Mouse (Mus musculus): ENCODE data around the gene Isg20l2. TPM values are rescaled to one million over a fixed set of nuclear protein-coding genes. Genes with fewer than 3 reads are reported as not detected.
"Not testable (repeated sequence)": the region's sequence is repeated elsewhere in the genome, so short reads cannot be mapped to it uniquely, and the experiment has no call there.

Gene Isg20l2
- polyA plus RNA-seq, 1 experiment from 2014 or later: 18.5 TPM

DNA sequence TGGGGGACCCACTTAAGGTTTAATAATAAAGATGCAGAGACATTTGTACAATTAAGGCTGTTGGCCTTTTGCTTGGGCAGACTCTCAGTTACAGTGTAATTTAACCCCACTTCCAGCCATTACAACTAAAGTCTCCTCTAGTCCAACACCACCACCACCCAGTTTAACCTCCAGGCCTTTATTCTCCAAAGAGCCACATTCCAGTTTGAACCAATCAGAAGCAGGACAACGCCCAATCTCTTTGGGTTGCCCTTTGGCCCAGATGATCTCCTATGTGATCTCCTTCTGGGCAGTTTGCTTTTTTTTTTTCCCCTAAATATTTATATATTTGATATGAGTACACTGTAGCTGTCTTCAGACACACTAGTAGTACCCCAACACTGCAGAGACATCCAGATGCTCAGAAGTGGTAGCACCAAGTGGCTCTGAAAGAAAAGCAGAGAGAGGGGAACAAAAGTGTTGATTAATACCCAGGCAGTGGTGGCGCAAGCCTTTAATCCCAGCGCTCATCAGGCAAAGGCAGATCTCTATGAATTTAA is 36.7 kb upstream of the Isg20l2 start:
- H3K4me2 ChIP-seq (replicated peaks): no peak overlapping the region
- DNase-seq (ENCODE audit: low spot score) (no peak), ATAC-seq (ENCODE audit: low FRiP score) (no peak)
- H3K9ac ChIP-seq: no peak overlapping the region
- H3K27me3 ChIP-seq (ENCODE audit: control insufficient read depth, insufficient read depth, low read length): no peaks in the 10 kb centered on the region
- H3K27ac ChIP-seq: no peak overlapping the region
- H3K36me3 ChIP-seq (replicated peaks; ENCODE audit: control insufficient read depth, insufficient read depth): no peaks in the 10 kb centered on the region
- 76% methylated on average over 3 of the region's 3 CpGs for WGBS
- no peaks in the 10 kb centered on the region for H3K4me1 ChIP-seq (replicated peaks; ENCODE audit: control insufficient read depth, insufficient read depth, low read length)
- no peak overlapping the region for H3K4me3 ChIP-seq (replicated peaks; ENCODE audit: low read length)
- H3K9me3 ChIP-seq (ENCODE audit: control insufficient read depth, low read length): no peaks in the 10 kb centered on the region

DNA sequence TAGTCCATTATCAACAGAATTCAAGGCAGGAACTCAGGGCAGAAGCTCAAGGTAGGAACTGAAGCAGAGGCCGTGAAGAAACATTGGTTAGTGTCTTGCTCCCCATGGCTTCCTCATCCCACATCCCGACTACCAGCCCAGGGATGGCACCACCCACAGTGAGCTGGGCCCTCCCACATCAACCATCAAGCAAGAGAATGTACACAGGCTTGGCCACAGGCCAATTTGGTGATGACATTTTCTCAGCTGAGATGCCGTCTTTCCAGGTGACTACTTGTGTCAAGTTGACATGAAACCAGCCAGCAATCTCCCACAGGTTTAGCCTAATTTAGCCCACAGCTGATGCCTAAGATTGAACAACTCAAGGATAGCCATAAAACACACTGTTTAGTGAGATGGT is 30.8 kb upstream of the Isg20l2 start:
- Histone ChIP-seq H3K9ac (no peak overlapping the region), H3K9me3 (ENCODE audit: control insufficient read depth, low read length) (no peaks in the 10 kb centered on the region), H3K4me3 (replicated peaks; ENCODE audit: low read length) (no peak overlapping the region), H3K36me3 (replicated peaks; ENCODE audit: control insufficient read depth, insufficient read depth) (no peaks in the 10 kb centered on the region), H3K4me2 (replicated peaks) (no peak overlapping the region), H3K27ac (no peak overlapping the region), H3K4me1 (replicated peaks; ENCODE audit: control insufficient read depth, insufficient read depth, low read length) (no peaks in the 10 kb centered on the region), H3K27me3 (ENCODE audit: control insufficient read depth, insufficient read depth, low read length) (no peaks in the 10 kb centered on the region)
- DNase-seq (ENCODE audit: low spot score): no peak
- no peak for ATAC-seq (ENCODE audit: low FRiP score)
- WGBS: 71% methylated on average over 3 of the region's 3 CpGs

DNA sequence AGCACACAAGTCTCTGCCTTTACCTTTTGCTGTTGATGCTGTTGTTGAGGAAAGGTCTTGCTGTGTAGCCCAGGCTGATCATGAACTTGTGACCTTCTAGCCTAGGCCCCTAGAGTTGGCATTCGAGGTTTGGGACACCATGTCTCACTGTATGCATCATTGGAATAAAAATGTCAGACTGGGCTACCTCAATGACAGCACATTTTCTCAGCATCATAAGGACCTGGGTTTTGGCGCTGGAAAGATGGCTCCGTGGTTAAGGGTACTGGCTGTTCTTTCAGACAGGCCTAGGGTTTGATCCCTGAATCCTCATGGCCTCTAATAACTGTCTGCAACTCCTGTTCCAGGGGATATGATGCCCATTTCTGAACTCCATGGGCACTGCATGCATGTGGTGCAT is 30.3 kb upstream of the Isg20l2 start:
- Histone ChIP-seq H3K4me2 (replicated peaks) (no peak overlapping the region), H3K9ac (no peak overlapping the region), H3K4me3 (replicated peaks; ENCODE audit: low read length) (no peak overlapping the region), H3K27ac (no peak overlapping the region), H3K27me3 (ENCODE audit: control insufficient read depth, insufficient read depth, low read length) (no peaks in the 10 kb centered on the region), H3K4me1 (replicated peaks; ENCODE audit: control insufficient read depth, insufficient read depth, low read length) (no peaks in the 10 kb centered on the region), H3K36me3 (replicated peaks; ENCODE audit: control insufficient read depth, insufficient read depth) (no peaks in the 10 kb centered on the region), H3K9me3 (ENCODE audit: control insufficient read depth, low read length) (no peaks in the 10 kb centered on the region)
- 89% methylated on average over 3 of the region's 3 CpGs for WGBS
- no peak for DNase-seq (ENCODE audit: low spot score)
- ATAC-seq (ENCODE audit: low FRiP score): no peak

DNA sequence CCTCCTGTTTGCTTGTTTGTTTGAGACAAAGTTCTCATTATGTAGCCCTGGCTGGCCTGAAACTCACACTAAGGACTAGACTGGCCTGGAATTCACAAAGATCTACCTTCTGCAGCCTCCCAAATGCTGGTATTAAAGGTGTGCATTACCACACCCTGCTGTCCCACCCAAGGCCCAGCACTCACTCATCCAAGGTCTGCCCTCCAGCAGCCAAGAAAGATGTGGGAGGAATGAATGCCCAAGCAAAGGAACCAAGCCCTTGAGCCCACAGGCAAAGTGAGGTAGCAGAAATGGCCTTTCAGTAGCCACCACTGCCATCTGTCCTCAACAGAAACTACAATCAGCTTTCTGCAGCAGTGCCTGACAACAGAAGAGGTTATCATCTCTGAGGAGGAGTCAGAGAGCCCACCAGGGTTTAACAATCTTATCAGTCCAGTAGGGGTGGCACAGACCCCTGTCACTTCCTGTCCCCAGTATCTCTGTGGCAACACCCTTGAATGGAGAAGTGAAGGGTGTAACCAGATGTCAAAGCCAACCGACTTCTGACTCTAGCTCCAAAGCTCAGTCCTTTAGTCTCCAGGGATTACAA is 29.0 kb upstream of the Isg20l2 start:
- no peaks in the 10 kb centered on the region for H3K27me3 ChIP-seq (ENCODE audit: control insufficient read depth, insufficient read depth, low read length)
- 74% methylated on average over 1 of the region's 1 CpGs for WGBS
- H3K36me3 ChIP-seq (replicated peaks; ENCODE audit: control insufficient read depth, insufficient read depth): no peaks in the 10 kb centered on the region
- no peak overlapping the region for H3K4me2 ChIP-seq (replicated peaks)
- no peak overlapping the region for H3K4me3 ChIP-seq (replicated peaks; ENCODE audit: low read length)
- no peak overlapping the region for H3K27ac ChIP-seq
- no peaks in the 10 kb centered on the region for H3K9me3 ChIP-seq (ENCODE audit: control insufficient read depth, low read length)
- H3K4me1 ChIP-seq (replicated peaks; ENCODE audit: control insufficient read depth, insufficient read depth, low read length): no peaks in the 10 kb centered on the region
- DNase-seq (ENCODE audit: low spot score) (no peak), ATAC-seq (ENCODE audit: low FRiP score) (no peak)
- H3K9ac ChIP-seq: no peak overlapping the region

DNA sequence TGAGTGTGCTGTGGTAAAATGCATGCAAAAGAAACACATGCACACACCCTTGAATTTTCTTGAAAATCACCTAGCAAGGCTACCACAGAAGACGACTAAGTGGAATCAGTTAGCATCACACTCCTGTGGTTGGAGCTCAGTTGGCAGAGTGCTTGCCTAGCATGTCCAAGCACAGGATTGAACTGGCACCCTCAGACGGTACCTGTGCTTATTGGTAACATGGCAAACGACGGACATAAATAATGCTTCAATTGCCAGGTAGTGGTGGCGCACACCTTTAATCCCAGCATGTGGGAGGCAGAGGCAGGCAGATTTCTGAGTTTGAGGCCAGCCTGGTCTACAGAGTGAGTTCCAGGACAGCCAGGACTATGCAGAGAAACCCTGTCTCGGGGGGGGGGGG is 28.2 kb upstream of the Isg20l2 start:
- not testable (repeated sequence) for H3K4me3 ChIP-seq (replicated peaks; ENCODE audit: low read length); H3K27me3 ChIP-seq (ENCODE audit: control insufficient read depth, insufficient read depth, low read length); ATAC-seq (ENCODE audit: low FRiP score); H3K27ac ChIP-seq; H3K36me3 ChIP-seq (replicated peaks; ENCODE audit: control insufficient read depth, insufficient read depth); H3K4me1 ChIP-seq (replicated peaks; ENCODE audit: control insufficient read depth, insufficient read depth, low read length); H3K9me3 ChIP-seq (ENCODE audit: control insufficient read depth, low read length); DNase-seq (ENCODE audit: low spot score); H3K4me2 ChIP-seq (replicated peaks); H3K9ac ChIP-seq
- WGBS: 80% methylated on average over 6 of the region's 6 CpGs

DNA sequence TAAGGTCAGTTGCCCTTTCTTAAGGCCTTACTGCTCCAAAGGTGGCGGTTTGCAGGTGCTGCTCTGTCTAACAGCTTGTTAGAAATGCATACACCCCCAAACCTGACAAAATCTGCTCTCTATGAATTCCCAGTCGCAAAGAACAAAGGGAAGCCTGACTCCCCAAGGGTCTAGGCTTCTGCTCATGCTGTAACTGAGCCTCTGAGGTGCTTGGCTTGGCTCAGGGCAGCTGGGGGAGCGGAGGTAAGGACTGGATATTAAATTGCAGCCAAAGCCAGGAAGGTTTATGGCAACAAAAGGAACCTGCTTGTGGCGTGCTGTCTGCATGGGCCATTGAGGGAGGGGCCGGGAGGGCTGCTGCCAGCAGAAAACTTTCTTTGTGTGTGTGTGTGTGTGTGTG is 26.3 kb upstream of the Isg20l2 start:
- no peak for DNase-seq (ENCODE audit: low spot score)
- H3K27me3 ChIP-seq (ENCODE audit: control insufficient read depth, insufficient read depth, low read length): no peaks in the 10 kb centered on the region
- no peaks in the 10 kb centered on the region for H3K36me3 ChIP-seq (replicated peaks; ENCODE audit: control insufficient read depth, insufficient read depth)
- no peak overlapping the region for H3K9ac ChIP-seq
- WGBS: 61% methylated on average over 5 of the region's 5 CpGs
- no peaks in the 10 kb centered on the region for H3K9me3 ChIP-seq (ENCODE audit: control insufficient read depth, low read length)
- H3K4me2 ChIP-seq (replicated peaks): no peak overlapping the region
- no peak overlapping the region for H3K27ac ChIP-seq
- ATAC-seq (ENCODE audit: low FRiP score): no peak
- H3K4me1 ChIP-seq (replicated peaks; ENCODE audit: control insufficient read depth, insufficient read depth, low read length): peaks cover 15% of the 10 kb centered on the region
- no peak overlapping the region for H3K4me3 ChIP-seq (replicated peaks; ENCODE audit: low read length)

DNA sequence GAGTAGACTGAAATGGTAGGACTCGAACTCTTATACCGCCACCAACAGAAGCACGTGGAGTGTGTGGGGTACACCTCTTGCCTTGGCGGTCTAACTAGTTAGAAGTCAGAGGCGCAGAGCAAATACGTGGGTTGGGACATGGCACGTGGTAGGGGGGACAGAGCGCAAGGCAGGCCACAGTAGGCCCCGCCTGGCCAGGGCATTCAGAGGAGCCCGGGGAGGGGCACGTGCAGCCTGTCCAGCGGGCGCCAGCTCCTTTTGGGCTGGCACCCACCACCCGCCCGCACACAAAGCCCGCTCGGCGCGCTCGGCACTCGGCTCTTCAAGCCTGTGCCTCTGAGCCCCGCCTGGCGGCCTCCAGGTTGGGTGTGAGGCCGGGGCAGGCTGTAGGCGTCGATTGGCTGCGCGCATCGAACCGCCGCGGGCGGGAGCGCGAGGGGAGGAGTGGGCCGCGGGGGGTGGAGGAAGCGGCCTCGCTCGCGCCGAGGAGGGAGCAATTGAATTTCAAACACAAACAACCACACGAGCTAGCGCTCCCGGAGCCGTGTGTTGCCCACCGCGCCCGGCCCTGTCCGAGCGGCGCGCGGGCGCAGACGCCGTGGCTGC is 24.1 kb upstream of the Isg20l2 start, which contains the start of gene Hdgf:
Hdgf (plus strand) TSS at position 442 of the 606 bp plus-strand sequence.
- ATAC-seq (ENCODE audit: low FRiP score): peak; percentile 94
- H3K4me1 ChIP-seq (replicated peaks; ENCODE audit: control insufficient read depth, insufficient read depth, low read length): peaks cover 30% of the 10 kb centered on the region

DNA sequence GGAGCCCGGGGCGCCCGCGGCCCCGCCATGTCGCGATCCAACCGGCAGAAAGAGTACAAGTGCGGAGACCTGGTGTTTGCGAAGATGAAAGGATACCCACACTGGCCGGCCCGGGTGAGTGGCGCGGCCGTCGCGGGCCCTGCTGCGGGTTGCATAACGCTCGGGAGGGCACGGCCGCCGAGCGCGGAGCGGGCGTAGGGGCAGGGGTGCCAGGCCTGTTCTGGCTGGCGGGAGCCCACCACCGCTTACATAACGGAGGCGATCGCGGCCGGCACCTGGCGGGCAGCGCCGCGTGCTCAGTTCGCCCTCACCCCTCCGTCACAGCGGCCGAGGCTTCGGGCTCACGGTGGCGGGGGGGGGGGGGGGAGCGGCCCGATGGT is 23.5 kb upstream of the Isg20l2 start:
- WGBS: 1% methylated on average over 37 of the region's 47 CpGs
- peak overlapping the region; percentile 75 for H3K4me3 ChIP-seq (replicated peaks; ENCODE audit: low read length)
- H3K27ac ChIP-seq: peak overlapping the region; percentile 88
- ATAC-seq (ENCODE audit: low FRiP score): peak; percentile 22
- H3K4me1 ChIP-seq (replicated peaks; ENCODE audit: control insufficient read depth, insufficient read depth, low read length): peaks cover 32% of the 10 kb centered on the region
- no peaks in the 10 kb centered on the region for H3K9me3 ChIP-seq (ENCODE audit: control insufficient read depth, low read length)
- no peaks in the 10 kb centered on the region for H3K27me3 ChIP-seq (ENCODE audit: control insufficient read depth, insufficient read depth, low read length)
- no peaks in the 10 kb centered on the region for H3K36me3 ChIP-seq (replicated peaks; ENCODE audit: control insufficient read depth, insufficient read depth)
- no peak for DNase-seq (ENCODE audit: low spot score)
- peak overlapping the region; percentile 79 for H3K9ac ChIP-seq
- peak overlapping the region; percentile 89 for H3K4me2 ChIP-seq (replicated peaks)

More for the DNA sequence above, 24.1 kb upstream of the Isg20l2 start, which contains the start of gene Hdgf:
- under 1% methylated on average over 56 of the region's 57 CpGs for WGBS
- Histone ChIP-seq H3K36me3 (replicated peaks; ENCODE audit: control insufficient read depth, insufficient read depth) (no peaks in the 10 kb centered on the region), H3K27me3 (ENCODE audit: control insufficient read depth, insufficient read depth, low read length) (no peaks in the 10 kb centered on the region), H3K4me3 (replicated peaks; ENCODE audit: low read length) (peak within 1 kb of the TSS; percentile 75), H3K4me2 (replicated peaks) (peak within 1 kb of the TSS; percentile 89), H3K9me3 (ENCODE audit: control insufficient read depth, low read length) (no peaks in the 10 kb centered on the region), H3K9ac (peak within 1 kb of the TSS; percentile 79), H3K27ac (peak within 1 kb of the TSS; percentile 88)
- peak; percentile 93 for DNase-seq (ENCODE audit: low spot score)

DNA sequence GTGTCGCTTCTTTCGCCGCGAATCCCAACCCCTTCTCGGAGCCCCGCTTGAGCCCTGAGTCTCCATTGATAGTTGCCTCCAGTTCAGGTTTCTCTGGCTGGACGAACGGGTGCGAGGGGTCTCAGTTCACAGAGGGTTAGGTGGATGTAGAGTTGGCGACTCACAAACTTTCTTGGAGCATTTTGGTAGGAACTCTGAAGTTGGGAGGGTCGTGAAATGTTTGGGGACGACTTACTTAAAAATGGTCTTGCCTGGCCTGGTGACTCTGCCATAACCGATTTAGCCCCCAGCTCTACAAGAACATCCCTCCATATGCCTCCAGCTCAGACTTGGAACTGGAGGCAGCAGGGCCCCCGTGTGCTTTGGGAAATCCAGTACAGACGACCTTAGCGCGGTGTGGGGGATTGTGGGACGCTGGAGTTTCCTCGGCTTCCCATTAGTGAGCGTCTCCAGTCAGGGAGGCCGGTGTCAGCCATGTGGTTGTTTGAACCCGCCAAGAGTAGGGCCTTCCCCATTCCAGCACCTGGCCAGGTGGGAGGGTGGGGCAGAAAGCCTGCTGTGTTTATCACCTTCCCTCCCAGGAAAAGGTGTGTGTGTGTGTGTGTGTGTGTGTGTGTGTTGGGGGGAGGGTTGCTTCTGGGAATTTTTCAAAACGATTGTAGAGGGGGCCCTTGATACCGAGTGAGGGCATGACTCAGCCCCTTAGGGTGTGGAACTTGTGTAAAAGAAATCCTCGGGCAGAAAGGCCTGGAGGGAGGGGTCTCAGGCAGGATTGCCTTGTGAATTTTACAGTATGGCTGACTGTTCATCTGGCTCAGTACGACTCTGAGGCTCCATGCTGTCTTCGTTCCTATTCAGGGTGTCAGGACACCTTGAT is 22.9 kb upstream of the Isg20l2 start:
- Histone ChIP-seq H3K9ac (peak overlapping the region; percentile 79), H3K27ac (peak overlapping the region; percentile 88), H3K9me3 (ENCODE audit: control insufficient read depth, low read length) (no peaks in the 10 kb centered on the region), H3K27me3 (ENCODE audit: control insufficient read depth, insufficient read depth, low read length) (no peaks in the 10 kb centered on the region), H3K4me2 (replicated peaks) (peak overlapping the region; percentile 89), H3K4me3 (replicated peaks; ENCODE audit: low read length) (peak overlapping the region; percentile 75), H3K36me3 (replicated peaks; ENCODE audit: control insufficient read depth, insufficient read depth) (no peaks in the 10 kb centered on the region), H3K4me1 (replicated peaks; ENCODE audit: control insufficient read depth, insufficient read depth, low read length) (peaks cover 32% of the 10 kb centered on the region)
- ATAC-seq (ENCODE audit: low FRiP score): no peak
- under 1% methylated on average over 27 of the region's 27 CpGs for WGBS
- DNase-seq (ENCODE audit: low spot score): no peak

All from hindbrain, embryonic 14.5 days (tissue).